Mouse (Mus musculus) kidney, postnatal 0 days (tissue): Measurements from ENCODE around the gene Prkca. TPM values are rescaled to one million over a fixed set of nuclear protein-coding genes. Genes with fewer than 3 reads are reported as not detected.
A peak's percentile ranks its signal among the peaks of the same experiment; 100 is the strongest.

ENCODE experiments used
- ATAC-seq: fragments of 200-750 bp; cut with Nextera tagmentation; replicated peaks from 2 replicates; pipeline ENCODE4 v1.8.0; 2017; ENCODE audit warnings: low read depth, moderate number of reproducible peaks, moderate TSS enrichment, moderate library complexity; ENCODE audit not compliant: low FRiP score
- DNase-seq: peaks from one replicate; pipeline ENCODE4 v3.0.0-alpha.2; 2016; ENCODE audit warnings: low spot score
- H3K27ac ChIP-seq: fragments of 300-500 bp; sonication (generic); 2 replicates; pipeline ENCODE4 v1.5.1; 2014; ENCODE audit warnings: mild to moderate bottlenecking
- H3K27me3 ChIP-seq: fragments of 300-500 bp; sonication (generic); 2 replicates; pipeline ENCODE4 v1.6.1; 2014; ENCODE audit warnings: low read length, mixed read lengths; ENCODE audit not compliant: insufficient read depth
- H3K36me3 ChIP-seq: fragments of 300-500 bp; sonication (generic); 2 replicates; pipeline ENCODE4 v1.6.1; 2014; ENCODE audit warnings: low read length, mixed read lengths; ENCODE audit not compliant: insufficient read depth
- H3K4me1 ChIP-seq: fragments of 300-500 bp; sonication (generic); replicated peaks from 2 replicates; pipeline ENCODE4 v1.6.1; 2014; ENCODE audit warnings: antibody characterized with exemption, low read length, mixed read lengths; ENCODE audit not compliant: insufficient read depth
- H3K4me2 ChIP-seq: fragments of 300-500 bp; sonication (generic); 2 replicates; pipeline ENCODE4 v1.6.1; 2014; ENCODE audit warnings: mild to moderate bottlenecking, low read length, moderate library complexity, mixed read lengths
- H3K4me3 ChIP-seq: fragments of 300-500 bp; sonication (generic); replicated peaks from 2 replicates; pipeline ENCODE4 v1.5.1; 2014; ENCODE audit warnings: low read depth, low read length
- H3K9ac ChIP-seq: fragments of 300-500 bp; sonication (generic); 2 replicates; pipeline ENCODE4 v1.6.1; 2014; ENCODE audit warnings: low read depth, low read length
- H3K9me3 ChIP-seq: fragments of 300-500 bp; sonication (generic); replicated peaks from 2 replicates; pipeline ENCODE4 v1.6.1; 2016; ENCODE audit warnings: low read length, inconsistent platforms, mixed read lengths
- CTCF ChIP-seq: IDR thresholded peaks from 2 replicates; pipeline ENCODE4 v1.5.1; 2016; ENCODE audit warnings: antibody characterized with exemption, low read depth, mild to moderate bottlenecking, moderate library complexity
- WGBS: fragments of 180-500 bp; shearing (Covaris S2); extraction: QIAGEN DNeasy Blood & Tissue Kit; methylation state at CpG from one replicate; pipeline ENCODE4 v1.1.7; 2014; 5-methylcytosine and 5-hydroxymethylcytosine counted together
- polyA plus RNA-seq: library from polyadenylated mRNA; unstranded; fragments of >200 nt; fragmentation: Nextera tagmentation; extraction: Ambion mirVana; gene quantifications from 2 replicates; pipeline ENCODE4 v1.2.1, GENCODE M21; 2015

The Prkca gene
- 6.8 and 9.3 TPM in 2 replicates for polyA plus RNA-seq

DNA sequence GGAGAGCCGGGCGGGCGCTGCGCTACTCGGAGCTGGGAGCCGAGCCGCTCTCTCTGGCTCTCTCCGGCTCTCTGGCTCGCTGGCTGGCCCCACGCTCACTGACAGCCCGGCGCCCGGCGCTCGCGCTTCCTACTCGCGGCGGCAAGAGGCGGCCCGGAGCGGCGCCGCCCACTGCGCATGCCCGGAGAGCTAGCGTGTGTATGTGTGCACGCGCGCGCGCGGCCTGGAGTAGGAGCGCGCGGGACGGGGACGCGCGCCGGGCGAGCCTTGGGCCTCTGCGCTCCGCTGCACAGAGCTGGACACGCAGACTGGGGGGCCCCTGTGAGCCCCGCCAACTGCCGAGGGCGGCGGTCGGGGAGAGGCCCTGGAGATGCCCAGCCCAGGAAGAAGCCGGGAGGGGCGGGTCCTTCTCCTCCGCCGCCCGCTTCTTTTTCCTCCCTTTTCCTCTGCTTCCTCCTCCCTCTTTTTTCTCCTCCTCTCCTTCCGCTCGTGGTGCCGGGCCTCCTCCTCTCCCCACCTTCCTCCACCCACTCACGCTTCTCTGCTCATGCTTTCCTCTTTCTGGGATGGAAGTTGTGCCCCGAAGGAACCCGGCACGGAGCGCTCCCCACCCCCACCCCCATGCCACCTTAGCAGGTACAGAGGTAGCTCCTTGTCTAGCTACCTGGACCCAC, at the start of gene Prkca:
TSS of gene Prkca (minus strand) at position 140 of the 674 bp plus-strand sequence.
- DNase-seq (peak; percentile 94), ATAC-seq (peak; percentile 88)
- no peak for TF ChIP-seq CTCF

DNA sequence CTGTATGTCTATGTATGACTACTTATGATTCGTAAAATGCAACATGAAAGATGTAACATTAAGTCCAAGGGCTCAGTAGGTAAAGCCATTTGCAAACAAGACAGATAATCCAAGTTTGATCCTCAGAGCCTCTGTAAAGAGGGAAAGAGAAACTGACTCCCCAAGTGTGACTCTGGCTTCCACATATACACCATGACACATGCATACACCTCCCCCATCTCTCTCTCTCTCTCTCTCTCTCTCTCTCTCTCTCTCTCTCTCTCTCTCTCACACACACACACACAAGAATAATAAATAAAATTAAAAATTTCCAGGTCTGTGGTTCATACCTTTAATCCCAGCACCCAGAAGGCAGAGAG, 41.9 kb upstream of the Prkca start:
- Histone ChIP-seq H3K36me3 (no peaks in the 10 kb centered on the region), H3K4me1 (no peaks in the 10 kb centered on the region), H3K27me3 (no peaks in the 10 kb centered on the region), H3K9me3 (no peaks in the 10 kb centered on the region), H3K4me2 (no peak overlapping the region), H3K4me3 (no peak overlapping the region), H3K9ac (no peak overlapping the region), H3K27ac (no peak overlapping the region)
- DNase-seq, result no peak
- WGBS, result 93% methylated on average over 1 of the region's 1 CpGs
- TF ChIP-seq CTCF, result no peak
- no peak for ATAC-seq

More for the DNA sequence above, at the start of gene Prkca:
- peak within 1 kb of the TSS; percentile 82 for H3K4me3 ChIP-seq
- WGBS, result under 1% methylated on average over 51 of the region's 63 CpGs
- H3K4me2 ChIP-seq, result peak within 1 kb of the TSS; percentile 99
- no peaks in the 10 kb centered on the region for H3K36me3 ChIP-seq
- H3K9ac ChIP-seq, result peak within 1 kb of the TSS; percentile 73
- H3K4me1 ChIP-seq, result peaks cover 6% of the 10 kb centered on the region; the same call in 1 of the 2 replicates
- H3K9me3 ChIP-seq, result no peaks in the 10 kb centered on the region
- no peaks in the 10 kb centered on the region for H3K27me3 ChIP-seq
- peak within 1 kb of the TSS; percentile 67 for H3K27ac ChIP-seq

DNA sequence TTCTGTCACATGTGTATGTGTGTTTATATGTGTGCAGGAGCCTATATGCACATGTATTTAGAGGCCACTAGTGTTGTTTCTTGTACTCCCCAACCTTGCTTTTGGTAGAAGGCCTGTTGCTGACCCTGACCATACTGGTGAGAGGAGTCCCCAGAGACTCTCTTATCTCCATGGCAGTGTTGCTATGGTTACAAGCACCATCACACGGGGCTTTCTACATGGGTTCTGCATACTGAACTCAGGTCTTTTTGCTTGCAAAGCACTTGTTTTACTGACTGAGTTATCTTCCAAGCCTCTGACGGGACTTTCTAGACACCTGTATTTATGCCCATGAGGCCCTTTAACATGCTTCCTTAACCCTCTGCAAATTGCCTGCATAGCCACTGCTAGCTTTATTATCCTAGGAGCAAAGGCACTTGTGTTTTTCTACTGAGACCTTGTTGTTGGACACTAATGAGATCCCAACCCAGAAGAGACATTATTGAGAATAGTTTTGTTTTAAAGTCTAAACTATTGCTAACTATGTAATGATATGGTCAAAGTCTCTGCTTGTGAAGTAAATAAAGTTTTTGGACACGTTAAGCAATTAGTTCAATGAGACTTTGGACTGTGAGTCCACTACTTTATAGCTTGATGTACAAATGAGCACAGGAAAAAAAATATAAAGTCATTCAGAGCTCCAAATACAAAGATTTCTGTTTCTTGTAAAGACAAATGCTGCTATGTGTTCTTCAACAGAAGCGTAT, 41.4 kb upstream of the Prkca start:
- H3K9me3 ChIP-seq, result no peaks in the 10 kb centered on the region
- H3K4me2 ChIP-seq, result no peak overlapping the region
- DNase-seq (no peak), ATAC-seq (no peak)
- no peaks in the 10 kb centered on the region for H3K36me3 ChIP-seq
- no peak overlapping the region for H3K4me3 ChIP-seq
- H3K9ac ChIP-seq, result no peak overlapping the region
- H3K4me1 ChIP-seq, result no peaks in the 10 kb centered on the region
- no peak overlapping the region for H3K27ac ChIP-seq
- no peak for TF ChIP-seq CTCF
- 65% methylated on average over 4 of the region's 4 CpGs for WGBS
- H3K27me3 ChIP-seq, result no peaks in the 10 kb centered on the region

DNA sequence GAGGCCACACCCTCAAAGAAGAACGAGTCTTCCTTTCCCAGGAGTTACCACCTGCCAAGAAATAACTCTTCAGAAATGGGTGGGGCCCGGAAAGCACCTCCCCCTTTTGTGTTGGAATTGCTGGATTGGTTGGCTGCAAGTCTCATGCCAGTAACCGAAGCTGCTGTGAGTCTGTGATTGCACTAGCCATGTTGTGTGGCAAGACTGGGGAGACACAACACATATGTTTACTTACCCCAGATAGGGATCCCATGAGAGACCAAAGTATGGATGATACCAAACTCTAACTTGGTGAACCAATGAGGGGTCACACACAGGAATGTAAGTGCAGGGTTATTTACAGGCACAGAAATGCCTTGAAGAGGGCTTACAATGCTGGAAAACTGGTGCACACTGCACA, 38.9 kb upstream of the Prkca start:
- Histone ChIP-seq H3K9me3 (no peaks in the 10 kb centered on the region), H3K9ac (no peak overlapping the region), H3K4me3 (no peak overlapping the region), H3K4me2 (no peak overlapping the region), H3K36me3 (no peaks in the 10 kb centered on the region), H3K4me1 (no peaks in the 10 kb centered on the region), H3K27me3 (no peaks in the 10 kb centered on the region), H3K27ac (no peak overlapping the region)
- no peak for TF ChIP-seq CTCF
- DNase-seq, result no peak
- 74% methylated on average over 3 of the region's 3 CpGs for WGBS
- no peak for ATAC-seq

DNA sequence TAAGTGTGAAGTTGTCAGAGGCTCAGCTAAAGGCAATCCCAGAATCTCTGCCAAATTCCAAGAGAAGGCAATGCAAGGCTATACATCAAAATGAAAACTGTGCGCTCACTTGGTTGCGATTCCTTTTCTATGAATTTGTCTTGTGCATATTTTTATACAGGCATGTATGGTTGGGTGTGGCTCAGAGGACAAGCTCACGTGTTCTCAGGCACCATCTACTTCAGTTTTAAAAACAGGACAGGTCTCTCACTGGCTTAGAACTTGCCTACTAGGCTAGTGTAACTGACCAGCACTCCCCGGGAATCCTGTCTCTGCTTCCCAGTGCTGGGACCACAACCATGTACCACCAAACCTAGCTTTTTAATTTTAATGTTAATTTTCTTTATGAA, 34.6 kb upstream of the Prkca start:
- 77% methylated on average over 4 of the region's 4 CpGs for WGBS
- ATAC-seq (no peak), DNase-seq (no peak)
- Histone ChIP-seq H3K4me3 (no peak overlapping the region), H3K36me3 (no peaks in the 10 kb centered on the region), H3K9me3 (no peaks in the 10 kb centered on the region), H3K4me2 (no peak overlapping the region), H3K27ac (no peak overlapping the region), H3K27me3 (no peaks in the 10 kb centered on the region), H3K9ac (no peak overlapping the region), H3K4me1 (no peaks in the 10 kb centered on the region)
- no peak for TF ChIP-seq CTCF

DNA sequence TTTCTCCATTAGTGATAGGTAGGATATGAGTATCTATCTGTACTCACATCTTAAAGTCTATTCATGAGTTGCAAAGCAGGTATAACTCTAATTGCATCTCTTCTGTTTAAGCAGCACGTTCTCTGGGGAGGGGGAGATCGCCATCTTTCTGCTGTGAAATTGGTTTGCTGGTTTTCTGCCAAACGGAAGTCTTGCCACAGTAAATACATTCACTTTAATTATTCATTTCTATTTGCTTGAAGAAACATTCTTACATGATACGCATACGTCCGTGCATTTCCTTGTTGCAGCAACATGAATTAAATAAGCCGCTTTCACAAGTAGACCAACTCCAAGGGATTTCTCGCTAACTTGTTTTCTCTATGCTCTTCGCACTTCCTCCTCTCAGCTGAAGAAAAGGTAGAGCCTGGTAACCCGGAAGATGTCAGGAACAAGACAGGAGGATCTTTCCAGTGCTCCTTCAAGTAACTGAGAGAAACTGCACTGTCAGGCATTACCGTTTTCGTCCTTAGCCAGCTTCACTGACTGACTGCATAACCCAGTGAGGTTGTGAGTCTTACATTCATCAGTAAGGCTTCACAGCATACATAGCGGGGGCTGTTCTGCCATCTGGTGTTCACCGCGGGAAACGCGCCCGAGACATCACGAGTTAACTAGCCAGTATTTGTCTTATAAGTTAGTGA, 34.1 kb upstream of the Prkca start:
- H3K36me3 ChIP-seq, result no peaks in the 10 kb centered on the region
- peak; percentile 98 for TF ChIP-seq CTCF
- H3K9me3 ChIP-seq, result no peaks in the 10 kb centered on the region
- peak; percentile 65 for ATAC-seq
- WGBS, result 31% methylated on average over 19 of the region's 19 CpGs
- peak overlapping the region; percentile 34; the same call in 1 of the 2 replicates for H3K4me2 ChIP-seq
- no peak overlapping the region for H3K4me3 ChIP-seq
- peak; percentile 86 for DNase-seq
- H3K9ac ChIP-seq, result no peak overlapping the region
- no peaks in the 10 kb centered on the region for H3K4me1 ChIP-seq
- H3K27me3 ChIP-seq, result no peaks in the 10 kb centered on the region
- no peak overlapping the region for H3K27ac ChIP-seq
